ENCODE assay signal across 8 mouse cellular contexts in genomic region chr7:43443917-43444293, GRCm38 (mm10). TPM values are rescaled to one million over a fixed set of nuclear protein-coding genes. Genes with fewer than 3 reads are reported as not detected.
DNase-seq lines count a peak whose midpoint lies in the region; ATAC-seq lines count a peak whose summit lies in the region.

Etfb (plus strand) TSS chr7:43444083.
Gm45233 (plus strand) TSS chr7:43444128.

- H3K27me3 ChIP-seq in lung, embryonic 16.5 days (ENCODE audit: control insufficient read depth, insufficient read depth, low read depth, low read length) = no peaks in the 10 kb centered on the region

- peaks cover 22% of the 10 kb centered on the region for H3K4me1 ChIP-seq in lung, embryonic 16.5 days (replicated peaks; ENCODE audit: control insufficient read depth, insufficient read depth, low read length)

- no peaks in the 10 kb centered on the region for H3K9me3 ChIP-seq in lung, embryonic 16.5 days (ENCODE audit: control insufficient read depth, low read length)

- H3K4me2 ChIP-seq in lung, embryonic 16.5 days (ENCODE audit: low read depth, low read length) = peak within 1 kb of the TSS; percentile 93

- ATAC-seq in hematopoietic stem cell, adult 5-6 weeks (replicated peaks in 1 of 2; ENCODE audit: insufficient read depth in 1 of 2, low FRiP score in 2 of 2, low TSS enrichment in 1 of 2, low read depth in 1 of 2, poor library complexity in 2 of 2, severe bottlenecking in 2 of 2) = peak; percentile 84 to 86
- peak; percentile 97 for ATAC-seq in lung, embryonic 16.5 days (ENCODE audit: low read depth)

- peak within 1 kb of the TSS; percentile 64 for H3K4me3 ChIP-seq in lung, embryonic 16.5 days (ENCODE audit: low read length)

- WGBS in lung, embryonic 16.5 days = under 1% methylated on average over 27 of the region's 27 CpGs

- peak; percentile 94 for DNase-seq in MEL-GATA-1-ER (ENCODE audit: extremely low read depth, low read depth)
- peak; percentile 90 for DNase-seq in cerebellum, adult 8-10 months
- peak; percentile 96 for DNase-seq in forelimb bud, embryonic 11.5 days (ENCODE audit: low read depth, low spot score)
- peak; percentile 81 for DNase-seq in layer of hippocampus, adult 9-10 months (ENCODE audit: low spot score)
- peak; percentile 87 for DNase-seq in ovary, postnatal 10 days (ENCODE audit: low spot score)
- DNase-seq in thymus, postnatal 10 days (ENCODE audit: low spot score in 2 of 2) = peak; percentile 82

- H3K27ac ChIP-seq in lung, embryonic 16.5 days (ENCODE audit: low read length) = peak within 1 kb of the TSS; percentile 97

- no peaks in the 10 kb centered on the region for H3K36me3 ChIP-seq in lung, embryonic 16.5 days (ENCODE audit: control insufficient read depth, insufficient read depth, low read length)

- H3K9ac ChIP-seq in lung, embryonic 16.5 days (ENCODE audit: low read length) = peak within 1 kb of the TSS; percentile 78

RNA-seq across cellular contexts. Expression of gene Etfb, which starts in this region (rescaled TPM):
- 316 and 319 TPM in 2 replicates for total RNA-seq in hematopoietic stem cell, adult 5-6 weeks (2017)
- polyA plus RNA-seq in lung, embryonic 16.5 days (2015; fragmentation: Nextera tagmentation; extraction: Ambion mirVana) = 348 and 368 TPM in 2 replicates

RNA-seq across cellular contexts. Expression of gene Gm45233, which starts in this region (rescaled TPM):
- total RNA-seq in hematopoietic stem cell, adult 5-6 weeks (2017) = 2.5 TPM in 1 of 2 replicates, not detected in the other
- 0.49 TPM in 1 of 2 replicates, not detected in the other for polyA plus RNA-seq in lung, embryonic 16.5 days (2015; fragmentation: Nextera tagmentation; extraction: Ambion mirVana)

Comparison
In these comparisons a context has a peak if more than half of its experiments do, and no peak if none do; other contexts are left out.
1. Peak in every context shown above with its lines: DNase-seq, ATAC-seq, H3K4me3 ChIP-seq and H3K27ac ChIP-seq.